Mouse (Mus musculus) heart, adult 10 weeks (tissue): ENCODE results near the gene Gpr27. TPM values are rescaled to one million over a fixed set of nuclear protein-coding genes. Genes with fewer than 3 reads are reported as not detected.

Experiments
- polyA plus RNA-seq: library from polyadenylated mRNA; stranded (reverse); fragments of 350-450 nt; fragmentation: Illumina TruSeq; extraction: RNeasy Lipid Tissue Mini Kit (QIAGEN cat#74804); gene quantifications from one replicate; pipeline ENCODE4 v1.2.3, GENCODE M21; 2014; ENCODE audit warnings: low read depth, low replicate concordance

The Gpr27 gene
- 10.1 TPM for polyA plus RNA-seq

DNA sequence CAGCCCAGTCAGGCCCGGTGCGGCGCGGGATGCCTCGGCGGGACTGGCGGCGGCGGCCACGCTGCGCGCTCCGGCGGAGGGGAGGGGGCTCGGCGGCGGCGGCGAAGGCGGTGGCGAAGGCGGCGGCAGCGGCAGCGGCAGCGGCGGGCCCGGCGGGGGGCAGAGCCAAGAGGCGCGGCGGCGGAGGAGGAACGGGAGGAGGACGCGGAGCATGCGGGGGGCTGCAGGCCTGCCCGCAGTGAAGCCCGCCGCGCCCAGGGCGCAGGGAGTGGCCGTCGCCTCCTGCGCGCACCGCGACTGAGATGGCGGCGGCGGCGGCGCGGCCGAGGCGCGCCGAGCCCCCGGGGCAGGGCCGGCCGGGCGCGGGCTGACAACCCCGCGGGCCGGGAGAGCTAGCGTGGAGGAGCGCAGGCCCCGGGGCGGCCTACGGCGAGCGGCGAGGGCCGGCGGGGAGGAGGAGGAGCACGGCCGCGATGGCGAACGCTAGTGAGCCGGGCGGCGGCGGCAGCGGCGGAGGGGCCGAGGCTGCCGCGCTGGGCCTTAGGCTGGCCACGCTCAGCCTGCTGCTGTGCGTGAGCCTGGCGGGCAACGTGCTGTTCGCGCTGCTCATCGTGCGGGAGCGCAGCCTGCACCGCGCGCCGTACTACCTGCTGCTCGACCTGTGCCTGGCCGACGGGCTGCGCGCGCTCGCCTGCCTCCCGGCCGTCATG lies at the start of gene Gpr27:
Gene Gpr27 (plus strand): TSS at position 474 of the 710 bp plus-strand sequence.

DNA sequence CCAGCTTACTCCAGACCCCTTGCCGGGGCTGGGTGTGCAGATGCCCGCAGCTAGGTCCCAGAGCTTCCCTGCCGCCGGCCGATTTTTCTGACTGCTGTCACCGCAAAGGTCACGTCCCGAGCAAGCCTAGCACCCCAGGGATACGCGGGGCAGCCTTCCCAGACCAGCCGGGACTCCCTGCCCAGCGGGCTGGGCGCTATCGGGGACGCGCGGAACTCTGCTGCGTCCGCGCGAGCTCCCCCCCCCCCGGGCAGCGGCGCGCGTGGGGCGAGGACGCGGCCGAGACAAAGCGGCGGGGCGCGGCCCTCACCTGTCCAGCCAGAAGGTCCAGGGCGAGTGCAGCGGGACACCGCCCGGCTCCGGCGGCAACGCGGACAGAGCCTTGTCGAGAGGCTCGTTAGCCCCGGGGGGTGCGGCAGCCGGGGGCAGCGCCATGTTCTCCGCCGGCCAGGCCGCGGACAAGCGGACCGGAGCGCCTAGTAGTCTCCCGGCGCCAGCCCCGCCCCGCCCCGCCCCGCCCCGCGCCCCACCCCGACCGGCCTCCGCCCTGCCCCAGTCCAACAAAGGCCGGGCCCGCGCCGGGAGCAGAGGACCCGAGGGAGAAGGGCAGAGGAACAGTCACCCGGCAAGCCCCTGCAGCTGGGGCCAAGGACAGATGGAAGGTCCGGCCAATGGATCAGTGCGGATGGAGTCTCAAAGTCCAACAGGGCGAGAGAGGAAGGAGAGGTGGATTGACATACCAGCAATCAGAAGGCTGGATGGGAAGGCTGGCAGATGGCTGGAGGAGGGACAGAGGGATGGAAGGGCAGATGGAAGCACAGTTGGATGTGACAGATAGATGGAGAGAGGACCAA lies 25.9 kb upstream of the Gpr27 start, which contains the start of the genes Eif4e3 and Gm20696:
Gene Eif4e3 (minus strand): TSS at position 454 of the 854 bp plus-strand sequence.
Gene Gm20696 (minus strand): TSS at position 480 of the 854 bp plus-strand sequence.

DNA sequence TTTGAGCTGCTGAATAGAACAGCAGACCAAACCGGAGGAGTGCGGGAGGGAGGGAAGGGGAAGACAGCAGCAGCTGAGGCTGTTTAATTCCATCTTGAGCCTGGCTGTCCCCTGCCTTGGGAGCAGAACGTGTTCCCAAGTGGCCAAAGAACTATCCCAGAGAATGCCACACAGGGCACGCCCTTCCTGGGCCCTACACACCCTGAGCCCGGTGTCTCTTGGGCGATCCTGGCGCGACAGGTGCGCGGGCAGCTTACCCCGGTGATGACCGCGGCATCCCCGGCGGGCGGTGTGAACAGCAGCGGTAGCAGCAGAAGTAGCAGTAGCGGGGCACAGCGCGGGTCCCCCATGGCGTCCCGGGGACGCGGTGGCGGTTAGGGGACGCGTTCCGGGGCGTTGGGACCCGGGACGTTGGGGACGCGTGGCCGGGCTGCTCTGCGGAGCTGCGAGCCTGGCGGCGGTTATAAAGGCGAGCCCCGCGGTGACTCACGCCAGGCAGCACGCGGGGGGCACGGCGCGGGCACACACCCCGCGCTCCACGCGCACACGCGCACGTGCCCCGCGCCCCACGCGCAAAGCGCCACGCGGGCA lies 33.6 kb downstream of the Gpr27 start, which contains the start of gene Prok2:
Gene Prok2 (minus strand): TSS at position 422 of the 591 bp plus-strand sequence.

Other genes starting within 250 kb of the Gpr27 start
- 13.9 TPM for gene Foxp1, start 170.0 kb upstream of the Gpr27 start, polyA plus RNA-seq
- 50.8 TPM for gene Eif4e3, start 25.9 kb upstream of the Gpr27 start, polyA plus RNA-seq
- gene Gm20696, start 25.9 kb upstream of the Gpr27 start, polyA plus RNA-seq, result not detected
- not detected for gene Prok2, start 33.7 kb downstream of the Gpr27 start, polyA plus RNA-seq